Comparison of ENCODE assay signal across 10 mouse cellular contexts in genomic region chr10:58405949-58406305, GRCm38 (mm10). TPM values are rescaled to one million over a fixed set of nuclear protein-coding genes. Genes with fewer than 3 reads are reported as not detected.
DNase-seq lines count a peak whose midpoint lies in the region; ATAC-seq and TF ChIP-seq lines count a peak whose summit lies in the region.
"Had no signal": no experiment of that assay in that cellular context is flagged by ENCODE, and none has a peak within 500 bp of the region (broad histone marks: within the 10 kb centered on the region; RNA-seq: fewer than 3 reads in every experiment).

No protein-coding gene starts in this region.

- WGBS in forebrain, postnatal 0 days: 88% methylated on average over 2 of the region's 2 CpGs
- WGBS in forebrain, embryonic 16.5 days: 92% methylated on average over 2 of the region's 2 CpGs
- WGBS in kidney, embryonic 14.5 days: 72% methylated on average over 2 of the region's 2 CpGs

- peaks cover 17% of the 10 kb centered on the region for H3K36me3 ChIP-seq in forebrain, postnatal 0 days (ENCODE audit: insufficient read depth)
- H3K36me3 ChIP-seq in forebrain, embryonic 16.5 days (ENCODE audit: control insufficient read depth, insufficient read depth): peaks cover 14% of the 10 kb centered on the region
- H3K36me3 ChIP-seq in kidney, embryonic 14.5 days (ENCODE audit: control insufficient read depth, insufficient read depth, low read length): peaks cover 45% of the 10 kb centered on the region

- no peak for DNase-seq in forebrain, postnatal 0 days
- DNase-seq in thymus, postnatal 25 days: no peak
- no peak for DNase-seq in layer of hippocampus, adult 18-20 months (ENCODE audit: low spot score in 2 of 2)
- DNase-seq in left cerebral cortex, postnatal 4 days: no peak
- DNase-seq: spleen, adult 18-20 months had no signal

- intact Hi-C loops in left cerebral cortex, postnatal 4 days (cut with DNase I): no loop called here

- ATAC-seq in forebrain, postnatal 0 days: no peak
- no peak for ATAC-seq in forebrain, embryonic 16.5 days
- ATAC-seq in kidney, embryonic 14.5 days (ENCODE audit: low FRiP score, low TSS enrichment): no peak
- peak; percentile 92 for ATAC-seq in megakaryocyte, adult 5-6 weeks (ENCODE audit: poor library complexity, severe bottlenecking)

- H3K9ac ChIP-seq in forebrain, postnatal 0 days: no peak overlapping the region
- no peak overlapping the region for H3K9ac ChIP-seq in forebrain, embryonic 16.5 days (replicated peaks; ENCODE audit: low read depth, low read length)
- no peak overlapping the region for H3K9ac ChIP-seq in kidney, embryonic 14.5 days (ENCODE audit: low read depth, low read length)
- H3K9ac ChIP-seq: limb, embryonic 15.5 days had no signal

- H3K4me3 ChIP-seq in forebrain, postnatal 0 days (ENCODE audit: low read depth, low read length): no peak overlapping the region
- no peak overlapping the region for H3K4me3 ChIP-seq in forebrain, embryonic 16.5 days (replicated peaks; ENCODE audit: low read length)
- no peak overlapping the region for H3K4me3 ChIP-seq in brown adipose tissue, adult 24 weeks (ENCODE audit: insufficient read depth, low read depth, low read length)
- no peak overlapping the region for H3K4me3 ChIP-seq in kidney, embryonic 14.5 days (ENCODE audit: low read length)
- H3K4me3 ChIP-seq: limb, embryonic 15.5 days had no signal

- H3K27me3 ChIP-seq in forebrain, postnatal 0 days (ENCODE audit: insufficient read depth, low read length): no peaks in the 10 kb centered on the region
- H3K27me3 ChIP-seq in forebrain, embryonic 16.5 days (replicated peaks; ENCODE audit: control insufficient read depth, insufficient read depth, low read length): no peaks in the 10 kb centered on the region
- H3K27me3 ChIP-seq in kidney, embryonic 14.5 days (ENCODE audit: control insufficient read depth, insufficient read depth, low read length): no peaks in the 10 kb centered on the region
- H3K27me3 ChIP-seq: limb, embryonic 15.5 days had no signal

- H3K4me2 ChIP-seq in forebrain, postnatal 0 days (ENCODE audit: low read depth): no peak overlapping the region
- H3K4me2 ChIP-seq in forebrain, embryonic 16.5 days (ENCODE audit: low read length): no peak overlapping the region
- H3K4me2 ChIP-seq in kidney, embryonic 14.5 days (replicated peaks; ENCODE audit: low read depth, low read length): no peak overlapping the region
- H3K4me2 ChIP-seq: limb, embryonic 15.5 days had no signal

- H3K27ac ChIP-seq in forebrain, postnatal 0 days (ENCODE audit: low read depth, low read length): no peak overlapping the region
- H3K27ac ChIP-seq in forebrain, embryonic 16.5 days (ENCODE audit: low read length): no peak overlapping the region
- H3K27ac ChIP-seq in brown adipose tissue, adult 24 weeks (replicated peaks; ENCODE audit: low read depth, low read length): peak overlapping the region; percentile 89
- peak overlapping the region; percentile 63; the same call in 1 of the 2 replicates for H3K27ac ChIP-seq in kidney, embryonic 14.5 days (ENCODE audit: low read depth, low read length)
- H3K27ac ChIP-seq: limb, embryonic 15.5 days had no signal

- TF ChIP-seq CTCF in forebrain, postnatal 0 days (IDR thresholded peaks at IDR 0.05; ENCODE audit: low read depth): 0 out of 2 replicates have a peak, but pooled peaks have one; percentile 6

- no peaks in the 10 kb centered on the region for H3K9me3 ChIP-seq in forebrain, postnatal 0 days (ENCODE audit: low read length)
- no peaks in the 10 kb centered on the region for H3K9me3 ChIP-seq in forebrain, embryonic 16.5 days (ENCODE audit: control insufficient read depth, low read length)
- H3K9me3 ChIP-seq in kidney, embryonic 14.5 days (ENCODE audit: control insufficient read depth, low read length): no peaks in the 10 kb centered on the region
- H3K9me3 ChIP-seq: limb, embryonic 15.5 days had no signal

- H3K4me1 ChIP-seq in forebrain, postnatal 0 days (ENCODE audit: insufficient read depth): no peaks in the 10 kb centered on the region
- H3K4me1 ChIP-seq in forebrain, embryonic 16.5 days (replicated peaks; ENCODE audit: control insufficient read depth, insufficient read depth, low read length): no peaks in the 10 kb centered on the region
- H3K4me1 ChIP-seq in brown adipose tissue, adult 24 weeks (ENCODE audit: control insufficient read depth, insufficient read depth, insufficient read length, low read length): peaks cover 14% of the 10 kb centered on the region
- no peaks in the 10 kb centered on the region for H3K4me1 ChIP-seq in kidney, embryonic 14.5 days (ENCODE audit: control insufficient read depth, insufficient read depth, low read length)
- H3K4me1 ChIP-seq: limb, embryonic 15.5 days had no signal

RNA-seq across cellular contexts. Expression of gene Ranbp2, which starts 40.8 kb away (rescaled TPM):
- 51.6 and 65.4 TPM in 2 replicates for total RNA-seq in forebrain, postnatal 0 days (2014; rRNA removed)
- polyA plus RNA-seq in forebrain, postnatal 0 days (2015; fragmentation: Nextera tagmentation; extraction: Ambion mirVana): 7.1 and 10.9 TPM in 2 replicates
- 22.8 and 24.8 TPM in 2 replicates for polyA plus RNA-seq in forebrain, embryonic 16.5 days (2015; fragmentation: Nextera tagmentation; extraction: Ambion mirVana)
- polyA plus RNA-seq in brown adipose tissue, adult 24 weeks (2012; ENCODE audit: insufficient read depth, insufficient read length, missing spikeins): 20.1 and 23.1 TPM in 2 replicates
- polyA plus RNA-seq in kidney, embryonic 14.5 days (2014; fragmentation: Nextera tagmentation; extraction: Ambion mirVana): 26.2 and 48.2 TPM in 2 replicates
- 67.2 and 73.3 TPM in 2 replicates for total RNA-seq in megakaryocyte, adult 5-6 weeks (2015)
- total RNA-seq in megakaryocyte, adult 5-6 weeks (2017): 94.2 and 106 TPM in 2 replicates
- 10 to 100 TPM; 79.4 to 80.8 TPM for total RNA-seq in layer of hippocampus, adult 18-20 months (2021)
- 10 to 100 TPM; 59.5 to 63.3 TPM for total RNA-seq in left cerebral cortex, postnatal 4 days (2021)

Comparison
In these comparisons a context has a peak if more than half of its experiments do, and no peak if none do; other contexts are left out.
1. H3K27ac ChIP-seq: peak in brown adipose tissue, adult 24 weeks (single experiment) and kidney, embryonic 14.5 days (single experiment); none in forebrain, postnatal 0 days (single experiment) and forebrain, embryonic 16.5 days (single experiment).